Mouse (Mus musculus): ENCODE results near the gene Rps4x. TPM values are rescaled to one million over a fixed set of nuclear protein-coding genes. Genes with fewer than 3 reads are reported as not detected.
A peak's percentile ranks its signal among the peaks of the same experiment; 100 is the strongest.

Gene Rps4x
- total RNA-seq, 1 experiment, result 1,818 TPM

- in situ Hi-C loops (cut with MboI; ENCODE audit: low sequenced_read_pairs in 2 of 2, unreplicated experiment in 2 of 2), result no loop called here
- no peak overlapping the region; the same call in 1 of the 2 replicates for H3K27ac ChIP-seq (ENCODE audit: insufficient read depth, low read depth, low read length, poor library complexity, severe bottlenecking)
- peaks cover 0 to 6% of the 10 kb centered on the region in 2 experiments; a peak in 2 of 4 replicates for H3K4me1 ChIP-seq (ENCODE audit: control insufficient read depth in 2 of 2, insufficient read depth in 2 of 2, low read length in 2 of 2, poor library complexity in 1 of 2)
- H3K9me3 ChIP-seq (ENCODE audit: control insufficient read depth, insufficient read depth, low read depth, low read length), result no peaks in the 10 kb centered on the region
- DNase-seq (ENCODE audit: low read depth, low spot score), result no peak
- H3K36me3 ChIP-seq (ENCODE audit: control insufficient read depth, insufficient read depth, low read length, poor library complexity, severe bottlenecking), result peaks cover 29% of the 10 kb centered on the region
- TF ChIP-seq ZC3H11A (IDR thresholded peaks at IDR 0.05; ENCODE audit: borderline replicate concordance, low read depth, low read length) (no peak), ZNF384 (IDR thresholded peaks at IDR 0.05; ENCODE audit: low read depth, low read length) (no peak), CHD2 (IDR thresholded peaks at IDR 0.05; ENCODE audit: low read depth, low read length) (no peak), HCFC1 (IDR thresholded peaks at IDR 0.05; ENCODE audit: borderline replicate concordance, insufficient read depth, low read length) (no peak), MAFK (IDR thresholded peaks at IDR 0.05; ENCODE audit: insufficient read depth, low read depth, low read length) (no peak)
- peak overlapping the region; percentile 57; the same call in 1 of the 2 replicates for H3K9ac ChIP-seq (ENCODE audit: insufficient read depth, low read depth, low read length, poor library complexity, severe bottlenecking)
- H3K4me3 ChIP-seq (ENCODE audit: insufficient read depth in 1 of 2, low read depth in 1 of 2, low read length in 2 of 2, poor library complexity in 1 of 2, severe bottlenecking in 1 of 2), result peak overlapping the region; percentile 21 to 82; a peak in 2 of 4 replicates
These were observed 387 bp upstream of the Rps4x start for GRCm38 (mm10) chrX:102189581-102189980.

GRCm38 (mm10) chrX:102187023-102187699 lies 2.0 kb downstream of the Rps4x start:
- H3K27ac ChIP-seq (ENCODE audit: insufficient read depth, low read depth, low read length, poor library complexity, severe bottlenecking), result peak overlapping the region; percentile 47; the same call in 1 of the 2 replicates
- no peaks in the 10 kb centered on the region for H3K9me3 ChIP-seq (ENCODE audit: control insufficient read depth, insufficient read depth, low read depth, low read length)
- peak overlapping the region; percentile 99 for H3K9ac ChIP-seq (ENCODE audit: insufficient read depth, low read depth, low read length, poor library complexity, severe bottlenecking)
- TF ChIP-seq MAFK (IDR thresholded peaks at IDR 0.05; ENCODE audit: insufficient read depth, low read depth, low read length), result no peak
- TF ChIP-seq HCFC1 (IDR thresholded peaks at IDR 0.05; ENCODE audit: borderline replicate concordance, insufficient read depth, low read length), result no peak
- no peak for TF ChIP-seq ZC3H11A (IDR thresholded peaks at IDR 0.05; ENCODE audit: borderline replicate concordance, low read depth, low read length)
- no peak for TF ChIP-seq CHD2 (IDR thresholded peaks at IDR 0.05; ENCODE audit: low read depth, low read length)
- TF ChIP-seq ZNF384 (IDR thresholded peaks at IDR 0.05; ENCODE audit: low read depth, low read length), result no peak
- peak overlapping the region; percentile 74 to 82 for H3K4me3 ChIP-seq (ENCODE audit: insufficient read depth in 1 of 2, low read depth in 1 of 2, low read length in 2 of 2, poor library complexity in 1 of 2, severe bottlenecking in 1 of 2)
- no peak for DNase-seq (ENCODE audit: low read depth, low spot score)
- in situ Hi-C loops (cut with MboI; ENCODE audit: low sequenced_read_pairs in 2 of 2, unreplicated experiment in 2 of 2), result no loop called here
- H3K36me3 ChIP-seq (ENCODE audit: control insufficient read depth, insufficient read depth, low read length, poor library complexity, severe bottlenecking), result peaks cover 35% of the 10 kb centered on the region
- H3K4me1 ChIP-seq (ENCODE audit: control insufficient read depth in 2 of 2, insufficient read depth in 2 of 2, low read length in 2 of 2, poor library complexity in 1 of 2), result peaks cover 0 to 4% of the 10 kb centered on the region in 2 experiments; a peak in 2 of 4 replicates

GRCm38 (mm10) chrX:102182575-102182974 lies 6.6 kb downstream of the Rps4x start:
- H3K9me3 ChIP-seq (ENCODE audit: control insufficient read depth, insufficient read depth, low read depth, low read length), result no peaks in the 10 kb centered on the region
- H3K4me1 ChIP-seq (ENCODE audit: control insufficient read depth in 2 of 2, insufficient read depth in 2 of 2, low read length in 2 of 2, poor library complexity in 1 of 2), result peaks cover 0 to 2% of the 10 kb centered on the region in 2 experiments; a peak in 1 of 4 replicates
- no peak overlapping the region for H3K9ac ChIP-seq (ENCODE audit: insufficient read depth, low read depth, low read length, poor library complexity, severe bottlenecking)
- TF ChIP-seq ZNF384 (IDR thresholded peaks at IDR 0.05; ENCODE audit: low read depth, low read length) (no peak), CHD2 (IDR thresholded peaks at IDR 0.05; ENCODE audit: low read depth, low read length) (no peak), ZC3H11A (IDR thresholded peaks at IDR 0.05; ENCODE audit: borderline replicate concordance, low read depth, low read length) (no peak), MAFK (IDR thresholded peaks at IDR 0.05; ENCODE audit: insufficient read depth, low read depth, low read length) (no peak), HCFC1 (IDR thresholded peaks at IDR 0.05; ENCODE audit: borderline replicate concordance, insufficient read depth, low read length) (no peak)
- no peak overlapping the region for H3K27ac ChIP-seq (ENCODE audit: insufficient read depth, low read depth, low read length, poor library complexity, severe bottlenecking)
- DNase-seq (ENCODE audit: low read depth, low spot score), result no peak
- H3K36me3 ChIP-seq (ENCODE audit: control insufficient read depth, insufficient read depth, low read length, poor library complexity, severe bottlenecking), result peaks cover 29% of the 10 kb centered on the region
- H3K4me3 ChIP-seq (ENCODE audit: insufficient read depth in 1 of 2, low read depth in 1 of 2, low read length in 2 of 2, poor library complexity in 1 of 2, severe bottlenecking in 1 of 2), result no peak overlapping the region
- in situ Hi-C loops (cut with MboI; ENCODE audit: low sequenced_read_pairs in 2 of 2, unreplicated experiment in 2 of 2), result no loop called here

DNA sequence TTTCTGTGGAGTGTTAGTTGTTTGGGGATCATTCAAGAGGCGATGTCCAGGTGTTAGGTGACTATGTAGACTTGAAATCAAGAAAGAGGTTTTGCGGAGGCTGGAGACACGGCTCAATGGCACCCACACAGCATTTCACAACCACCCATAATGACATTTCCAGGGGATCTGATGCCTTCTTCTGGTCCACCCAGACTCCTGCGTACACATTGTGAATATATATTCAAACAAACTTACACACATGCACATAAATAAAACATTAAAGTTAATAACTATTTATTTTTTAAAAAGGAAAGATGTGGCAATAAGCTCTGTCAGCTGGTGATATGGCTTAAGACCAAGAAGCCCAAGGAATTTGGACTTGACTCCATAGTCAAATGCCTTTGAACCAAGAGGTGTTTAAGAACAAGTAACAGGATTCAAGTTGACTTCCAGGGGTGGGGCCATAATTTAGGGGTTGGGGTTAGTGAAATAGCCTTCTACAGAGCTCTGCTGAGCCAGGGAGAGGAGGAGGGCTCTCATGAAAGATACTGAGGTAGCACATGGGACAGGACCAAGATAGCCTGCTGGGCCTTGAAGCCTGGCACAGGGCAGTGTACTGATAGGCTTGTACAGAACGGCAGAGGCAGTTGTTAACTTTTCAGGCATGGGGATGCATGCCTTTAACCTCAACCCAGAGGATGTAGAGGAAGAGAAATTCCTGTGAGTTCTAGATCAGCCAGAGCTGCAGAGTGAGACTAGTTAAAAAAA lies 13.5 kb downstream of the Rps4x start:
- TF ChIP-seq MAFK (IDR thresholded peaks at IDR 0.05; ENCODE audit: insufficient read depth, low read depth, low read length) (no peak), ZNF384 (IDR thresholded peaks at IDR 0.05; ENCODE audit: low read depth, low read length) (no peak), ZC3H11A (IDR thresholded peaks at IDR 0.05; ENCODE audit: borderline replicate concordance, low read depth, low read length) (no peak), CHD2 (IDR thresholded peaks at IDR 0.05; ENCODE audit: low read depth, low read length) (no peak)
- in situ Hi-C loops (cut with MboI; ENCODE audit: low sequenced_read_pairs in 2 of 2, unreplicated experiment in 2 of 2), result no loop called here
- H3K4me3 ChIP-seq (ENCODE audit: insufficient read depth in 1 of 2, low read depth in 1 of 2, low read length in 2 of 2, poor library complexity in 1 of 2, severe bottlenecking in 1 of 2), result no peak overlapping the region
- no peak overlapping the region for H3K9ac ChIP-seq (ENCODE audit: insufficient read depth, low read depth, low read length, poor library complexity, severe bottlenecking)
- no peaks in the 10 kb centered on the region for H3K9me3 ChIP-seq (ENCODE audit: control insufficient read depth, insufficient read depth, low read depth, low read length)
- H3K4me1 ChIP-seq (ENCODE audit: control insufficient read depth in 2 of 2, insufficient read depth in 2 of 2, low read length in 2 of 2, poor library complexity in 1 of 2), result peaks cover 0 to under 1% of the 10 kb centered on the region in 2 experiments; a peak in 1 of 4 replicates
- no peak overlapping the region for H3K27ac ChIP-seq (ENCODE audit: insufficient read depth, low read depth, low read length, poor library complexity, severe bottlenecking)
- H3K36me3 ChIP-seq (ENCODE audit: control insufficient read depth, insufficient read depth, low read length, poor library complexity, severe bottlenecking), result no peaks in the 10 kb centered on the region
- no peak for DNase-seq (ENCODE audit: low read depth, low spot score)

All from ES-E14 (cell line).